Mouse (Mus musculus) liver, embryonic 14.5 days (tissue): ENCODE data around the gene Ube2dnl2. TPM values are rescaled to one million over a fixed set of nuclear protein-coding genes. Genes with fewer than 3 reads are reported as not detected.

Experiments used
- ATAC-seq: fragments of 200-750 bp; cut with Nextera tagmentation; 2 replicates; pipeline ENCODE4 v1.8.0; 2017; ENCODE audit warnings: moderate number of reproducible peaks, mild to moderate bottlenecking, moderate library complexity; ENCODE audit not compliant: insufficient read depth
- DNase-seq, 3 experiments: peaks; one replicate each; pipeline ENCODE4 v3.0.0-alpha.2; 2012 to 2013; ENCODE audit warnings: low read depth in 3 of 3, low spot score in 3 of 3
- H3K27ac ChIP-seq: fragments of 300-500 bp; sonication (generic); 2 replicates; pipeline ENCODE4 v1.5.1; 2014; ENCODE audit warnings: moderate library complexity, mild to moderate bottlenecking, control low read depth, inconsistent platforms
- H3K27me3 ChIP-seq: fragments of 300-500 bp; sonication (generic); 2 replicates; pipeline ENCODE4 v1.6.1; 2014; ENCODE audit warnings: mild to moderate bottlenecking, low read length, moderate library complexity; ENCODE audit not compliant: control insufficient read depth, insufficient read depth
- H3K36me3 ChIP-seq: fragments of 300-500 bp; sonication (generic); replicated peaks from 2 replicates; pipeline ENCODE4 v1.6.1; 2014; ENCODE audit warnings: low read depth; ENCODE audit not compliant: control insufficient read depth, insufficient read depth
- H3K4me1 ChIP-seq, 2 experiments: fragments of 200-500 bp in 1 of 2; fragments of 300-500 bp in 1 of 2; sonication (generic) in 1 of 2; replicated peaks; 2 replicates each; pipeline ENCODE4 v1.6.1; 2012 to 2014; ENCODE audit warnings: antibody characterized with exemption in 1 of 2, inconsistent platforms in 1 of 2, low read length in 1 of 2; ENCODE audit not compliant: control insufficient read depth in 2 of 2, insufficient read depth in 2 of 2
- H3K4me2 ChIP-seq: fragments of 300-500 bp; sonication (generic); 2 replicates; pipeline ENCODE4 v1.6.1; 2014; ENCODE audit warnings: low read depth, mild to moderate bottlenecking, control low read depth, moderate library complexity
- H3K4me3 ChIP-seq, 2 experiments: fragments of 200-500 bp in 1 of 2; fragments of 300-500 bp in 1 of 2; sonication (generic) in 1 of 2; 2 replicates each; pipeline ENCODE4 v1.5.1; 2012 to 2014; ENCODE audit warnings: low read depth in 2 of 2, low read length in 2 of 2, mild to moderate bottlenecking in 2 of 2, control low read depth in 1 of 2, inconsistent platforms in 1 of 2, moderate library complexity in 1 of 2; ENCODE audit not compliant: insufficient read depth in 1 of 2
- H3K9ac ChIP-seq: fragments of 300-500 bp; sonication (generic); replicated peaks from 2 replicates; pipeline ENCODE4 v1.6.1; 2014; ENCODE audit warnings: mild to moderate bottlenecking, control low read depth, moderate library complexity
- H3K9me3 ChIP-seq: fragments of 300-500 bp; sonication (generic); 2 replicates; pipeline ENCODE4 v1.6.1; 2016; ENCODE audit warnings: low read length, mixed read lengths; ENCODE audit not compliant: control insufficient read depth
- CTCF ChIP-seq: IDR thresholded peaks from 2 replicates; pipeline ENCODE4 v1.5.1; 2016; ENCODE audit warnings: antibody characterized with exemption, low read depth, control low read depth
- EP300 ChIP-seq: IDR thresholded peaks from 2 replicates; pipeline ENCODE4 v1.6.1; 2016; ENCODE audit warnings: antibody characterized with exemption, low read depth
- WGBS: fragments of 180-500 bp; shearing (Covaris S2); extraction: QIAGEN DNeasy Blood & Tissue Kit; methylation state at CpG from one replicate; pipeline ENCODE4 v1.1.7; 2014; ENCODE audit not compliant: insufficient replicate concordance; 5-methylcytosine and 5-hydroxymethylcytosine counted together
- polyA plus RNA-seq, 2 experiments: library from polyadenylated mRNA; depleted of rRNA in 1 of 2; stranded (reverse) in 1 of 2; unstranded in 1 of 2; fragments of >200 nt; fragmentation: Nextera tagmentation in 1 of 2; extraction: Ambion mirVana in 1 of 2; gene quantifications; 2 replicates each; pipeline versions ENCODE4 v1.2.1 to v1.2.3; 2012 to 2014

The Ube2dnl2 gene
- polyA plus RNA-seq (2012; rRNA removed) (not detected in 2 replicates), polyA plus RNA-seq (2014; fragmentation: Nextera tagmentation; extraction: Ambion mirVana) (not detected in 2 replicates)

DNA sequence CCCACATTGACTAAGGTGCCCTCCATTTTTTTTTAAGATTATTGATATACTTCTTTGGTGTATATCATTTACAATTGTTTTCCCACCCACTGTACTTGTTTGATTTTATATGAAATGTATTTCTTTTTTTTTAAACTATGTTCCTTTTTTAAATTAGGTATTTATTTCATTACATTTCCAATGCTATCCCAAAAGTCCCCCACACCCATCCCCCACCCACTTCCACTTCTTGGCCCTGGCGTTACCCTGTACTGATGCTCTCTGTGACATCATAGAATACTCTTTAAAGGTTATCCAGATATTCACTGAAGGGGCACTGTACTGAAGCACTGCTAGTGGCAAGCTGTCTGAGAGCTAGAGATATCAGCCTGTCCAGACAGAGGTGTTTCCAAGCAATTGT lies at the start of gene Ube2dnl2:
Ube2dnl2 (plus strand) TSS at position 301 of the 400 bp plus-strand sequence.
- Histone ChIP-seq H3K27ac (no peak within 1 kb of the TSS), H3K27me3 (no peaks in the 10 kb centered on the region), H3K9me3 (no peaks in the 10 kb centered on the region), H3K36me3 (no peaks in the 10 kb centered on the region), H3K4me3 (no peak within 1 kb of the TSS), H3K4me1 (no peaks in the 10 kb centered on the region), H3K4me2 (no peak within 1 kb of the TSS), H3K9ac (no peak within 1 kb of the TSS)
- WGBS, result 61% methylated on average over 1 of the region's 1 CpGs
- no peak for TF ChIP-seq CTCF
- no peak for TF ChIP-seq EP300
- DNase-seq, result no peak
- ATAC-seq, result no peak

DNA sequence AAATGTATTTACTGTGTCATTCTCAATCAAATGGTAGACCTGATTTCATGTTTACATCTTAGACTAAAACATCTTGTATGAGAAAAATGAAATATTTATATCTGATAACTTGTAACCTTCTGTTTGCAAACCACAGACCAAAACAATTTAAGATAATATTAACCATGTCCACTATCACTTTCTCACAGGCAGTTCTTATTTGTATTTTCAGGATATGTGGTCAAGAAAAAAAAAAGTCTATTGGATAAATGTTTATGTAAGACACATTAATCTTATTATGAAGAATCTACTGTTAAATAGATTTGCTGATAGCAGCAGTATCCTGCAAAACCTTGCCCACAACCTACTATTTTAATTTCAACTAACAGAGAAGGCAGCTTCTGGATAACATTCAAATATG lies 11.9 kb upstream of the Ube2dnl2 start:
- H3K27me3 ChIP-seq, result no peaks in the 10 kb centered on the region
- DNase-seq, result no peak
- H3K36me3 ChIP-seq, result no peaks in the 10 kb centered on the region
- ATAC-seq, result no peak
- H3K4me2 ChIP-seq, result no peak overlapping the region
- no peak overlapping the region for H3K27ac ChIP-seq
- H3K4me1 ChIP-seq, result no peaks in the 10 kb centered on the region
- no peak overlapping the region for H3K4me3 ChIP-seq
- no peak overlapping the region for H3K9ac ChIP-seq
- no peak for TF ChIP-seq EP300
- no peak for TF ChIP-seq CTCF
- no peaks in the 10 kb centered on the region for H3K9me3 ChIP-seq

DNA sequence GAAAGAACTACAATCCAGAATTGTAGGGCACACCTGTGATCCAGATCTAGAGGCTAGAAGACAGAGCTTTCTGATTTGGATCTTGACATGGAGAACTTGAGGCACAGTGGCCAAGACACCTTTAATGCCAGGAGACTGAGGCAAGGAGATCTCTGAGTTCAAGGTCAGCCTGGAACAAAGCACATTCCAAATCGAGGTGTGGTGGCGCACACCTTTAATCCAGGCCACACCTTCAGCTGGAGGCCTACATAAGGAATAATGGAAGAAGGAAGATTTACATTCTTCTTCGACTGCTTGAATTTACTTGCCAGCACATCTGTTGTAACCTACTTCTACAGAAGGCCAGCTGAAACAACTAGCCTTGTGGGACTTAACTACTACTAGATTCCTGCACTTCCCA lies 9.9 kb upstream of the Ube2dnl2 start:
- no peak for DNase-seq
- WGBS, result 59% methylated on average over 3 of the region's 3 CpGs

DNA sequence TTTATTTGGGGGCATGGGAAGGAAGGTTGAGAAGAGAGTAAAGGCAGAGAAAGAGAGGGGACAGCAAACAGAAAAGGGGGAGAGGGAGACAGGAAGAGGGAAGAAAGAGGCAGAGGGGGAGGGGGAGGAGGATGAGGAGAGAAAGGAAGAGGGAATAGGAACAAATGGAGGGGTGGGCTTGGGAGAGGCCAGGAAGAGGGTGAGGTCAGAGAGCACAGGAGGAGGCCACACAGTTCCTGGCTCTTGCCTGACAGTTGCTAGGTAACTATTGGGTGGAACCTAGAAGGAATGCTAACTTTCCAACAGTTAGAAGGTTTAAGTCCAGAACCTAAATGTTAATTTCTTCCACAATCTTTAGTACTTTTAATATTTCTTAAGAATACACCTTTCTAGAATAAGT lies 4.0 kb upstream of the Ube2dnl2 start:
- Histone ChIP-seq H3K9me3 (no peaks in the 10 kb centered on the region), H3K4me1 (no peaks in the 10 kb centered on the region), H3K27me3 (no peaks in the 10 kb centered on the region), H3K4me2 (no peak overlapping the region), H3K36me3 (no peaks in the 10 kb centered on the region), H3K4me3 (no peak overlapping the region), H3K27ac (no peak overlapping the region), H3K9ac (no peak overlapping the region)
- TF ChIP-seq EP300, result no peak
- TF ChIP-seq CTCF, result no peak
- DNase-seq (no peak), ATAC-seq (no peak)

More for the DNA sequence above, 9.9 kb upstream of the Ube2dnl2 start:
- ATAC-seq, result no peak
- no peak overlapping the region for H3K27ac ChIP-seq
- no peak for TF ChIP-seq EP300
- no peak for TF ChIP-seq CTCF
- H3K4me3 ChIP-seq, result no peak overlapping the region
- H3K36me3 ChIP-seq, result no peaks in the 10 kb centered on the region
- H3K9me3 ChIP-seq, result no peaks in the 10 kb centered on the region
- no peaks in the 10 kb centered on the region for H3K27me3 ChIP-seq
- no peak overlapping the region for H3K4me2 ChIP-seq
- no peak overlapping the region for H3K9ac ChIP-seq
- no peaks in the 10 kb centered on the region for H3K4me1 ChIP-seq

DNA sequence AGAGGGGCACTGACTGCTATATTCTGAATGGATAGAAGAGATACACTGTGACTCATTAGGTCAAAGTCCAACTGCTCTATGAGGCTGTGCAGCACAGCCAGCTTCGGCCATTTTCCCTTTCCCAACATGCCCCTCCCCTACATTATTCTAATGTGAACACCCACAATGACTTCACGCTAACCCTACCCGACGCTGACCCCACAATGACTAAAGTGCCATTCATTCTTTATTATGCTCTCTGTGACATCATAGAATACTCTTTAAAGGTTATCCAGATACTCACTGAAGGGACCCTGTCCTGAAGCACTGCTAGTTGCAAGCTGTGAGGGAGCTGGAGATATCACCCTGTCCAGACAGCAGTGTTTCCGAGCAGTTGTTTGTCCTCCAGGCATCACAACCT lies 2.7 kb upstream of the Ube2dnl2 start, which contains the start of gene Ube2dnl1:
Ube2dnl1 (plus strand) TSS at position 301 of the 400 bp plus-strand sequence.
- no peak within 1 kb of the TSS for H3K4me3 ChIP-seq
- ATAC-seq (no peak), DNase-seq (no peak)
- H3K27ac ChIP-seq, result no peak within 1 kb of the TSS
- 69% methylated on average over 5 of the region's 5 CpGs for WGBS
- no peak within 1 kb of the TSS for H3K9ac ChIP-seq
- no peaks in the 10 kb centered on the region for H3K4me1 ChIP-seq
- no peaks in the 10 kb centered on the region for H3K36me3 ChIP-seq
- H3K27me3 ChIP-seq, result no peaks in the 10 kb centered on the region
- no peaks in the 10 kb centered on the region for H3K9me3 ChIP-seq
- TF ChIP-seq EP300, result no peak
- TF ChIP-seq CTCF, result no peak
- no peak within 1 kb of the TSS for H3K4me2 ChIP-seq
